Mouse (Mus musculus): ENCODE data around the gene Inpp4b.
A peak's percentile ranks its signal among the peaks of the same experiment; 100 is the strongest.
"Not testable (repeated sequence)": the region's sequence is repeated elsewhere in the genome, so short reads cannot be mapped to it uniquely, and the experiment has no call there.

The Inpp4b gene

GRCm38 (mm10) chr8:81782781-81783180 is 440.4 kb downstream of the Inpp4b start:
- DNase-seq: no peak

- DNase-seq: no peak
Observed at GRCm38 (mm10) chr8:81784775-81785174, 442.4 kb downstream of the Inpp4b start.

- DNase-seq: no peak
Observed at GRCm38 (mm10) chr8:81788498-81788897, 446.1 kb downstream of the Inpp4b start.

- no peak for DNase-seq
Observed at GRCm38 (mm10) chr8:81792649-81793048, 450.3 kb downstream of the Inpp4b start.

- DNase-seq: no peak
Observed at GRCm38 (mm10) chr8:81798501-81798900, 456.1 kb downstream of the Inpp4b start.

- DNase-seq: no peak
Observed at GRCm38 (mm10) chr8:81800792-81801191, 458.4 kb downstream of the Inpp4b start.

- peak; percentile 77 for DNase-seq
Observed at GRCm38 (mm10) chr8:81806797-81807196, 464.4 kb downstream of the Inpp4b start.

GRCm38 (mm10) chr8:81807578-81807977 is 465.2 kb downstream of the Inpp4b start:
- peak; percentile 41 for DNase-seq

GRCm38 (mm10) chr8:81808406-81808805 is 466.1 kb downstream of the Inpp4b start:
- DNase-seq: peak; percentile 22

- DNase-seq: not testable (repeated sequence)
Observed at GRCm38 (mm10) chr8:81809414-81809813, 467.1 kb downstream of the Inpp4b start.

- peak; percentile 35 for DNase-seq
Observed at GRCm38 (mm10) chr8:81812051-81812751, 469.8 kb downstream of the Inpp4b start.

- DNase-seq: no peak
Observed at GRCm38 (mm10) chr8:81814742-81815141, 472.4 kb downstream of the Inpp4b start.

GRCm38 (mm10) chr8:81815551-81815950 is 473.2 kb downstream of the Inpp4b start:
- no peak for DNase-seq

GRCm38 (mm10) chr8:81823121-81823520 is 480.8 kb downstream of the Inpp4b start:
- DNase-seq: no peak

- peak; percentile 13 for DNase-seq
Observed at GRCm38 (mm10) chr8:81824975-81825374, 482.6 kb downstream of the Inpp4b start.

- peak; percentile 51 for DNase-seq
Observed at GRCm38 (mm10) chr8:81826406-81826805, 484.1 kb downstream of the Inpp4b start.

- no peak for DNase-seq
Observed at GRCm38 (mm10) chr8:81827306-81827913, 485.1 kb downstream of the Inpp4b start.

GRCm38 (mm10) chr8:81831430-81831829 is 489.1 kb downstream of the Inpp4b start:
- DNase-seq: no peak

- DNase-seq: no peak
Observed at GRCm38 (mm10) chr8:81833852-81834251, 491.5 kb downstream of the Inpp4b start.

- DNase-seq: no peak
Observed at GRCm38 (mm10) chr8:81840512-81840911, 498.2 kb downstream of the Inpp4b start.

GRCm38 (mm10) chr8:81844104-81844982 is 502.0 kb downstream of the Inpp4b start:
- DNase-seq: no peak

- DNase-seq: no peak
Observed at GRCm38 (mm10) chr8:81847929-81848328, 505.6 kb downstream of the Inpp4b start.

- DNase-seq: no peak
Observed at GRCm38 (mm10) chr8:81849976-81850375, 507.6 kb downstream of the Inpp4b start.

GRCm38 (mm10) chr8:81853184-81853583 is 510.8 kb downstream of the Inpp4b start:
- DNase-seq: no peak

Data from kidney, postnatal 14 days (tissue).